Mouse (Mus musculus): ENCODE data around the gene Polr2f. TPM values are rescaled to one million over a fixed set of nuclear protein-coding genes. Genes with fewer than 3 reads are reported as not detected.

The Polr2f gene
- polyA plus RNA-seq, 1 experiment: 173 TPM

GRCm38 (mm10) chr15:79162822-79163221 lies 22.0 kb downstream of the Polr2f start:
- Histone ChIP-seq H3K27ac (replicated peaks; ENCODE audit: low read depth, low read length) (no peak overlapping the region), H3K4me3 (ENCODE audit: insufficient read depth, low read depth, low read length) (no peak overlapping the region), H3K4me1 (ENCODE audit: control insufficient read depth, insufficient read depth, insufficient read length, low read length) (no peaks in the 10 kb centered on the region)

DNA sequence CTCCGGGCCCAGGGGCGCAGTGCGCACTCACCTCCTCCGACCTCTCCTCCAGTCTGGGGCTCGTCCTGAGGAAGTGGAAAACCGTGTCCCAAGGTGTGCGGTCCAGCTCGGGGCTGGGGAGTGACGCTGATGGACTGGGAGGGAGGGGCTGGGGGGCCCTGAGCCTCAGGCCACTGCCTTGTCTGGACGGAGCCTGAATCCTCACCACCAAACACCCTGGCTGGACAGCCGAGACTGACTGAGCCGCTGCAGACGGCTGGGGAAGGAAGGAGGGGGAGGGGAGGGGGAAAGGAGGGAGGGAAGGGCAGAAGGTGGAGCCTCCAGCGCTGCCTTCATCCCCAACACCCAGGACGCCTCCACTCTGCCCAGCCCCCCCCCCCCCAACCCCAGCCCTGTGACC lies 23.4 kb downstream of the Polr2f start:
- no peak overlapping the region for H3K4me3 ChIP-seq (ENCODE audit: insufficient read depth, low read depth, low read length)

DNA sequence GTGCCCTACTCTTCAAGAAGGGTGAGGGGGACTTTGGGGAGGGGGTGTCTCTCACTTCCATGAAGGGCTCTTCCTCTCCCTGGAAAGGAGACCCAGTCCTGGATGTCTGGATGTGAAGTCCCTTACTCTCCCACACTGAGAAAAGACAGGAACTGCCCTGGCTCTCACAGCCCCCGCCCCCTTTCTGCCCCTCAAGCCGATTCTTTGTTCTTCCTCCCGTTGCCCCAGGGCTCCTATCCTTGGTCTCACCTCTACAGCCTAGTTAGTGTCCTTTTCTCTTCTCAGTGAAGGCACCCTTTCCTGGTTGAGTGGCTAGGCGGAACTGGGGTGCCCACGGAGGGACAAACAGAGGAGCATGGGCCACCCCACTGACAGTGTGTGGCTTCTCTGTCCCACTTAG lies 24.3 kb downstream of the Polr2f start, which contains the start of gene Sox10:
Gene Sox10 (minus strand): TSS at position 101 of the 400 bp plus-strand sequence.
- no peak within 1 kb of the TSS for H3K4me3 ChIP-seq (ENCODE audit: insufficient read depth, low read depth, low read length)

More for the DNA sequence above, 23.4 kb downstream of the Polr2f start:
- Histone ChIP-seq H3K27ac (replicated peaks; ENCODE audit: low read depth, low read length) (no peak overlapping the region), H3K4me1 (ENCODE audit: control insufficient read depth, insufficient read depth, insufficient read length, low read length) (no peaks in the 10 kb centered on the region)

GRCm38 (mm10) chr15:79166712-79167111 lies 25.9 kb downstream of the Polr2f start:
- Histone ChIP-seq H3K4me3 (ENCODE audit: insufficient read depth, low read depth, low read length) (no peak overlapping the region), H3K27ac (replicated peaks; ENCODE audit: low read depth, low read length) (no peak overlapping the region), H3K4me1 (ENCODE audit: control insufficient read depth, insufficient read depth, insufficient read length, low read length) (no peaks in the 10 kb centered on the region)

More for the DNA sequence above, 24.3 kb downstream of the Polr2f start, which contains the start of gene Sox10:
- H3K27ac ChIP-seq (replicated peaks; ENCODE audit: low read depth, low read length): no peak within 1 kb of the TSS
- H3K4me1 ChIP-seq (ENCODE audit: control insufficient read depth, insufficient read depth, insufficient read length, low read length): no peaks in the 10 kb centered on the region

- Histone ChIP-seq H3K4me1 (ENCODE audit: control insufficient read depth, insufficient read depth, insufficient read length, low read length) (no peaks in the 10 kb centered on the region), H3K27ac (replicated peaks; ENCODE audit: low read depth, low read length) (no peak overlapping the region), H3K4me3 (ENCODE audit: insufficient read depth, low read depth, low read length) (no peak overlapping the region)
Measured at GRCm38 (mm10) chr15:79176905-79177304, 36.1 kb downstream of the Polr2f start.

GRCm38 (mm10) chr15:79185213-79185612 lies 44.4 kb downstream of the Polr2f start:
- no peak overlapping the region for H3K27ac ChIP-seq (replicated peaks; ENCODE audit: low read depth, low read length)
- no peaks in the 10 kb centered on the region for H3K4me1 ChIP-seq (ENCODE audit: control insufficient read depth, insufficient read depth, insufficient read length, low read length)
- H3K4me3 ChIP-seq (ENCODE audit: insufficient read depth, low read depth, low read length): no peak overlapping the region

GRCm38 (mm10) chr15:79187819-79188218 lies 47.0 kb downstream of the Polr2f start:
- no peak overlapping the region for H3K27ac ChIP-seq (replicated peaks; ENCODE audit: low read depth, low read length)

GRCm38 (mm10) chr15:79191426-79191825 lies 50.6 kb downstream of the Polr2f start:
- no peak overlapping the region for H3K27ac ChIP-seq (replicated peaks; ENCODE audit: low read depth, low read length)
- no peaks in the 10 kb centered on the region for H3K4me1 ChIP-seq (ENCODE audit: control insufficient read depth, insufficient read depth, insufficient read length, low read length)
- no peak overlapping the region for H3K4me3 ChIP-seq (ENCODE audit: insufficient read depth, low read depth, low read length)

More at GRCm38 (mm10) chr15:79187819-79188218, 47.0 kb downstream of the Polr2f start:
- Histone ChIP-seq H3K4me1 (ENCODE audit: control insufficient read depth, insufficient read depth, insufficient read length, low read length) (no peaks in the 10 kb centered on the region), H3K4me3 (ENCODE audit: insufficient read depth, low read depth, low read length) (no peak overlapping the region)

GRCm38 (mm10) chr15:79192450-79192849 lies 51.6 kb downstream of the Polr2f start:
- no peak overlapping the region for H3K27ac ChIP-seq (replicated peaks; ENCODE audit: low read depth, low read length)
- no peak overlapping the region for H3K4me3 ChIP-seq (ENCODE audit: insufficient read depth, low read depth, low read length)
- H3K4me1 ChIP-seq (ENCODE audit: control insufficient read depth, insufficient read depth, insufficient read length, low read length): no peaks in the 10 kb centered on the region

GRCm38 (mm10) chr15:79192885-79193845 lies 52.4 kb downstream of the Polr2f start:
- no peak overlapping the region for H3K27ac ChIP-seq (replicated peaks; ENCODE audit: low read depth, low read length)
- no peak overlapping the region for H3K4me3 ChIP-seq (ENCODE audit: insufficient read depth, low read depth, low read length)
- H3K4me1 ChIP-seq (ENCODE audit: control insufficient read depth, insufficient read depth, insufficient read length, low read length): no peaks in the 10 kb centered on the region

- Histone ChIP-seq H3K4me1 (ENCODE audit: control insufficient read depth, insufficient read depth, insufficient read length, low read length) (no peaks in the 10 kb centered on the region), H3K4me3 (ENCODE audit: insufficient read depth, low read depth, low read length) (no peak overlapping the region), H3K27ac (replicated peaks; ENCODE audit: low read depth, low read length) (no peak overlapping the region)
Measured at GRCm38 (mm10) chr15:79194048-79194447, 53.2 kb downstream of the Polr2f start.

DNA sequence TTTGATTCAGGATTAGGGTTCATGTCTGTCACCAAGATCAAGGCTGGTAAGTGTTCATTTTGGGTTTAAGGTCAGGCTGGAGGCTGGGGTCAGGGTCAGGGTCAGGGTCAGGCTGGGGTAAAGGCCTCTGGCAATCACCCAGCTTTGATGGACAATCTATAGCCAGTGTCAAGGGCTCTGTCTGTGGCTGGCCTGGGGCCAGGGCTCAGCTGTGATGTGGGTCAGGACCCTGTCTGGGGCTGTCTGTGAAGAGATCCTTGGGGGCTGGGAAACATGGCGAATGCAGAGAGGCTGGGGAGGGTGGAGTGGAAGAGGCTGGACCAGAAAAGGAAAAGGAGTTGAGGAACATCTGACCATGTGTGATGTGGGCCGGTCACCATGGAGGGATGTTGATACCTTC lies 54.1 kb downstream of the Polr2f start:
- Histone ChIP-seq H3K27ac (replicated peaks; ENCODE audit: low read depth, low read length) (no peak overlapping the region), H3K4me3 (ENCODE audit: insufficient read depth, low read depth, low read length) (no peak overlapping the region), H3K4me1 (ENCODE audit: control insufficient read depth, insufficient read depth, insufficient read length, low read length) (no peaks in the 10 kb centered on the region)

DNA sequence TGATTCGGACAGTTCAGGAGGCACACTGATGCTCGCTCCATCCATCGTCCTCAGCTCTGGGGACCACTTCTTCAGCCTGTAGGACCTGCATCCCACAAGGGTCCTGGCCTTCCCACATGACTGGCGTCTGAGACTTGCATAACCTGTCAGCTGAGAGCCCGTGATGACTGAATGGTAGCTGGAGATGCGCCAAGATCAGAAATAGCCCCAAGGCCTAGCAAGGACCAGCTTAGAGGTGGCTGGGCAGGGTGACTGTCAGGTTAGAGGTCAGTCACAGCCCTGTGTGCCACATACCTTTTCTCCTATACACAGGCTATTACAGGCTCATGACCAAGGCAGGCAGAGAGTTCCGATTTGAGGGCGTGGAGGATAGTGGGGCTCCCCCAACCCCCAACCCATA lies 54.7 kb downstream of the Polr2f start:
- Histone ChIP-seq H3K27ac (replicated peaks; ENCODE audit: low read depth, low read length) (no peak overlapping the region), H3K4me1 (ENCODE audit: control insufficient read depth, insufficient read depth, insufficient read length, low read length) (no peaks in the 10 kb centered on the region), H3K4me3 (ENCODE audit: insufficient read depth, low read depth, low read length) (no peak overlapping the region)

GRCm38 (mm10) chr15:79199390-79199976 lies 58.7 kb downstream of the Polr2f start:
- Histone ChIP-seq H3K4me3 (ENCODE audit: insufficient read depth, low read depth, low read length) (no peak overlapping the region), H3K27ac (replicated peaks; ENCODE audit: low read depth, low read length) (no peak overlapping the region), H3K4me1 (ENCODE audit: control insufficient read depth, insufficient read depth, insufficient read length, low read length) (no peaks in the 10 kb centered on the region)

All from brown adipose tissue, adult 24 weeks (tissue).